Mouse (Mus musculus): ENCODE measurements around the gene Gadd45b.

DNA sequence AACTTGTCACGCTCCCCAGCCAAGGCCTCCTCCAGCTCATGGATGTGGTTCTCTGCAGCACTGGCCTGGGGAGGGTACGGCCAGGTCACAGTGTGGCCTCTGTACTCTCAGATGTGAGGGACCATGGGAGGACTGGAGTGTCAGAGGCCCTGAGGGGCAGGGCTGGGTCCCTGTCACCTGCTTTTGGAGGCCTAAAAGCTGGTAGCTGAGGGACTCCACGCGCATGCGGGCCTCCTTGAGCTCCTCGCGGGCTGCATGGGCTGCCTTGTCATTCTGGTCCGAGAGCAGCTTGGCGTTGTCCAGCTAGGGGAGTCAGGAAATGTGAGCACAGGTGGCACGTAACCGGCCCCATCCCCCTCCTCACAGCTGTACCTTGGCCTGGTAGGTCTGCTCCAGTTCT lies 25.2 kb upstream of the Gadd45b start:
- TF ChIP-seq CTCF (IDR thresholded peaks at IDR 0.05; ENCODE audit: extremely low read depth, insufficient read length, insufficient replicate concordance, low read depth, low read length): no peak
- TF ChIP-seq POLR2A (IDR thresholded peaks at IDR 0.05; ENCODE audit: low read depth, low read length): no peak

Data from small intestine, adult 2 months (tissue).